Mouse (Mus musculus) intestine, embryonic 15.5 days (tissue): ENCODE data around the gene Tubb5. TPM values are rescaled to one million over a fixed set of nuclear protein-coding genes. Genes with fewer than 3 reads are reported as not detected.

ENCODE experiments used
- polyA plus RNA-seq: library from polyadenylated mRNA; unstranded; fragments of >200 nt; fragmentation: Nextera tagmentation; extraction: Ambion mirVana; gene quantifications from 2 replicates; pipeline ENCODE4 v1.2.1, GENCODE M21; 2015

The Tubb5 gene
- polyA plus RNA-seq, 1 experiment from 2014 or later = 776 TPM

Other genes with a start within 250 kb of the Tubb5 start
- 2.6 and 2.8 TPM in 2 replicates for gene Sfta2, start 236.8 kb downstream of the Tubb5 start, polyA plus RNA-seq
- gene Gm9573, start 211.7 kb downstream of the Tubb5 start, polyA plus RNA-seq = not detected in 2 replicates
- 0.39 and 0.44 TPM in 2 replicates for gene Mucl3, start 194.6 kb downstream of the Tubb5 start, polyA plus RNA-seq
- gene Vars2, start 170.7 kb downstream of the Tubb5 start, polyA plus RNA-seq = 18.3 and 18.9 TPM in 2 replicates
- 43.8 TPM in 2 replicates for gene Gtf2h4, start 164.6 kb downstream of the Tubb5 start, polyA plus RNA-seq
- 54.0 and 54.2 TPM in 2 replicates for gene Ddr1, start 133.7 kb downstream of the Tubb5 start, polyA plus RNA-seq
- 13.9 and 14.4 TPM in 2 replicates for gene Ier3, start 16.6 kb downstream of the Tubb5 start, polyA plus RNA-seq
- 49.1 and 49.4 TPM in 2 replicates for gene Flot1, start 15.1 kb downstream of the Tubb5 start, polyA plus RNA-seq
- 14.9 and 16.1 TPM in 2 replicates for gene Mdc1, start 3.2 kb upstream of the Tubb5 start, polyA plus RNA-seq
- 48.5 and 51.7 TPM in 2 replicates for gene Nrm, start 23.0 kb upstream of the Tubb5 start, polyA plus RNA-seq
- gene Ppp1r18, start 27.3 kb upstream of the Tubb5 start, polyA plus RNA-seq = 19.6 TPM in 2 replicates
- 43.1 and 44.2 TPM in 2 replicates for gene Dhx16, start 41.5 kb upstream of the Tubb5 start, polyA plus RNA-seq
- 25.5 and 31.9 TPM in 2 replicates for gene 2310061I04Rik, start 59.1 kb upstream of the Tubb5 start, polyA plus RNA-seq
- gene Atat1, start 71.8 kb upstream of the Tubb5 start, polyA plus RNA-seq = 47.2 and 47.7 TPM in 2 replicates
- 126 and 139 TPM in 2 replicates for gene Mrps18b, start 78.1 kb upstream of the Tubb5 start, polyA plus RNA-seq
- 32.4 and 32.9 TPM in 2 replicates for gene Ppp1r10, start 78.1 kb upstream of the Tubb5 start, polyA plus RNA-seq
- 91.6 and 99.9 TPM in 2 replicates for gene Abcf1, start 131.5 kb upstream of the Tubb5 start, polyA plus RNA-seq
- 37.5 and 39.9 TPM in 2 replicates for gene Gnl1, start 141.5 kb upstream of the Tubb5 start, polyA plus RNA-seq
- gene Prr3, start 141.9 kb upstream of the Tubb5 start, polyA plus RNA-seq = 24.5 and 25.7 TPM in 2 replicates
- gene H2-T24, start 182.3 kb upstream of the Tubb5 start, polyA plus RNA-seq = 2.0 and 2.8 TPM in 2 replicates
- gene H2-T23, start 194.5 kb upstream of the Tubb5 start, polyA plus RNA-seq = 9.3 and 14.2 TPM in 2 replicates
- gene H2-T22, start 204.4 kb upstream of the Tubb5 start, polyA plus RNA-seq = 13.3 and 13.9 TPM in 2 replicates
- 0.11 and 0.25 TPM in 2 replicates for gene Gm6034, start 204.7 kb upstream of the Tubb5 start, polyA plus RNA-seq
- 3.3 and 3.5 TPM in 2 replicates for gene Gm11127, start 220.1 kb upstream of the Tubb5 start, polyA plus RNA-seq